Mouse (Mus musculus) midbrain, embryonic 12.5 days (tissue): ENCODE data around the gene Cchcr1. TPM values are rescaled to one million over a fixed set of nuclear protein-coding genes. Genes with fewer than 3 reads are reported as not detected.
"Not testable (repeated sequence)": the region's sequence is repeated elsewhere in the genome, so short reads cannot be mapped to it uniquely, and the experiment has no call there.

Experiments
- ATAC-seq: fragments of 200-750 bp; cut with Nextera tagmentation; 2 replicates; pipeline ENCODE4 v1.8.0; 2017; ENCODE audit warnings: low read depth, moderate TSS enrichment, moderate library complexity; ENCODE audit not compliant: low FRiP score
- H3K27ac ChIP-seq: fragments of 300-500 bp; sonication (generic); replicated peaks from 2 replicates; pipeline ENCODE4 v1.5.1; 2016; ENCODE audit warnings: mild to moderate bottlenecking
- H3K27me3 ChIP-seq: fragments of 300-500 bp; sonication (generic); 2 replicates; pipeline ENCODE4 v1.6.1; 2016; ENCODE audit warnings: mild to moderate bottlenecking
- H3K36me3 ChIP-seq: fragments of 300-500 bp; sonication (generic); 2 replicates; pipeline ENCODE4 v1.6.1; 2016
- H3K4me1 ChIP-seq: fragments of 300-500 bp; sonication (generic); 2 replicates; pipeline ENCODE4 v1.6.1; 2016
- H3K4me2 ChIP-seq: fragments of 300-500 bp; sonication (generic); replicated peaks from 2 replicates; pipeline ENCODE4 v1.6.1; 2016; ENCODE audit warnings: mild to moderate bottlenecking, moderate library complexity
- H3K4me3 ChIP-seq: fragments of 300-500 bp; sonication (generic); 2 replicates; pipeline ENCODE4 v1.5.1; 2016; ENCODE audit warnings: mild to moderate bottlenecking
- H3K9ac ChIP-seq: fragments of 300-500 bp; sonication (generic); replicated peaks from 2 replicates; pipeline ENCODE4 v1.6.1; 2016; ENCODE audit warnings: mild to moderate bottlenecking, moderate library complexity
- H3K9me3 ChIP-seq: fragments of 300-500 bp; sonication (generic); 2 replicates; pipeline ENCODE4 v1.6.1; 2016; ENCODE audit warnings: mild to moderate bottlenecking
- WGBS: fragments of 180-500 bp; shearing (Covaris S2); methylation state at CpG from one replicate; pipeline ENCODE4 v1.1.7; 2016; 5-methylcytosine and 5-hydroxymethylcytosine counted together
- polyA plus RNA-seq: library from polyadenylated mRNA; unstranded; fragments of >200 nt; fragmentation: Nextera tagmentation; extraction: Ambion mirVana; gene quantifications from 2 replicates; pipeline ENCODE4 v1.2.1, GENCODE M21; 2016

Gene Cchcr1
- 16.0 and 18.5 TPM in 2 replicates for polyA plus RNA-seq

DNA sequence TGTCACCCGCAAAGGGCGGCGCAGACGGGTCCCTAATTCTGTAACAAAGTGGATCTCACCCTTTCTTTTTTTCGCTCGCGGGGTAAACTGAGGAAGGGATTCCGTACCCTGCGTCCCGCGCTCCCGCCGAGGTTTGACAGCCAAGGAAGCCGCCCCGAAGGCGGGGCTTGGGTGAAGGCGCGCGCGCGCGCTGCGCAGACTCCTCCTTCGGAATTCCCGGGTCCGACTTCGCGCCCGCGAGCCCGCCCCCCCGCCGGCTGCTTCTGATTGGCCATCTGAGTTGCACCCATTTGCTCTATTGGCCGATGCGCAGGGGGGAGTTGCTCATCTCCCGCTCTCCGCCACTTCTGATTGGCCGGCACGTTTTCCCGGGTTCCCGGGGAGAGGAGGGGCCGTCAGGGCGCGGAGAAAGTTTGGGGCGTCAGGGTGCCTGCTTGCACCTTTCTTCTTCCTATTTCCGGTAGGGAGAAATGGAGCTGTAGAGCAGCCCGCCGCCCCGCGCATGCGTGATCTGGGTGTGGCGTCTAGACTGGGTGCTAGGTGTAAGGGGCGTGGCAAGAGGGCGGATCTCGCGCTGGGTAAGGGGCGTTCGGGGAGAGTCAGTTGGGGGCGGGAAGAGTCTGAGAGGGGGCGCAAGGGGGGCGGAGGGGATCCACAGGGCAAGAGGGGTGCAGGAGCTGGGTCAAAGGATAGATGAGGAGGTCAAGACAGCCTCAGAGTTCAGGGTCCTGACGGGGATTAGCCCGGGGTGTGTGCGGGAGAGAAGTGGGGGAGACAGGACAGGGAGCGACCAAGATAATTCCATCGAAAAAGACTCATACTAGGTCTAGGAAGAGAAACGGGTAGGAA lies at the start of gene Cchcr1, which contains the start of gene Tcf19:
Gene Cchcr1 (plus strand): TSS at position 449 of the 849 bp plus-strand sequence.
Gene Tcf19 (minus strand): TSS at position 173 of the 849 bp plus-strand sequence.
- peak within 1 kb of the TSS; percentile 57 for H3K9ac ChIP-seq
- peaks cover 10% of the 10 kb centered on the region; the same call in 1 of the 2 replicates for H3K27me3 ChIP-seq
- H3K4me3 ChIP-seq = peak within 1 kb of the TSS; percentile 58
- ATAC-seq = peak; percentile 86
- peaks cover 35% of the 10 kb centered on the region for H3K4me1 ChIP-seq
- no peak within 1 kb of the TSS for H3K27ac ChIP-seq
- peak within 1 kb of the TSS; percentile 79 for H3K4me2 ChIP-seq
- 2% methylated on average over 65 of the region's 67 CpGs for WGBS
- H3K36me3 ChIP-seq = no peaks in the 10 kb centered on the region; the same call in none of the 2 replicates
- no peaks in the 10 kb centered on the region for H3K9me3 ChIP-seq

DNA sequence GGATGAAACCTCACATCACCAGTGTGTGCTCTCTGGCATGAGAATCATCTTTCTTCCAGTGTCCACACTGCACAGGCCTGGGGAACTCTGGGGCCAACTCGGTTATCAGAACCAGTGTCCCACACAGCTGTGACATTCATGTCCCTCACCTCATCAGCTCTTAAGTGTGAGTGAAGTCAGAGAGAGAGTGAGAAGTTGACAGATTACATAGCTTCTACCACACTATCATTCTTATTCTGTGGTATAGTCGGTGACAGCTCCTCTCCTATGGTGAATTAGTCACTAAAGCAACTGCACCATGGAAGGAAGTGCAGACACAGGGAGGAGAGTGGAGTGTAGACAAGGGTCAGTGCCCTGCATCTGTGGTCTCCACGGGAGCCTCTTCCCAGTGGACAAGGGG lies 48.0 kb upstream of the Cchcr1 start:
- ATAC-seq, H3K9ac ChIP-seq, H3K36me3 ChIP-seq, H3K27ac ChIP-seq, H3K4me2 ChIP-seq, H3K9me3 ChIP-seq, H3K4me3 ChIP-seq: not testable (repeated sequence)
- Histone ChIP-seq H3K27me3 (peaks cover 32% of the 10 kb centered on the region), H3K4me1 (peaks cover 11% of the 10 kb centered on the region; the same call in 1 of the 2 replicates)
- 70% methylated on average over 3 of the region's 3 CpGs for WGBS

DNA sequence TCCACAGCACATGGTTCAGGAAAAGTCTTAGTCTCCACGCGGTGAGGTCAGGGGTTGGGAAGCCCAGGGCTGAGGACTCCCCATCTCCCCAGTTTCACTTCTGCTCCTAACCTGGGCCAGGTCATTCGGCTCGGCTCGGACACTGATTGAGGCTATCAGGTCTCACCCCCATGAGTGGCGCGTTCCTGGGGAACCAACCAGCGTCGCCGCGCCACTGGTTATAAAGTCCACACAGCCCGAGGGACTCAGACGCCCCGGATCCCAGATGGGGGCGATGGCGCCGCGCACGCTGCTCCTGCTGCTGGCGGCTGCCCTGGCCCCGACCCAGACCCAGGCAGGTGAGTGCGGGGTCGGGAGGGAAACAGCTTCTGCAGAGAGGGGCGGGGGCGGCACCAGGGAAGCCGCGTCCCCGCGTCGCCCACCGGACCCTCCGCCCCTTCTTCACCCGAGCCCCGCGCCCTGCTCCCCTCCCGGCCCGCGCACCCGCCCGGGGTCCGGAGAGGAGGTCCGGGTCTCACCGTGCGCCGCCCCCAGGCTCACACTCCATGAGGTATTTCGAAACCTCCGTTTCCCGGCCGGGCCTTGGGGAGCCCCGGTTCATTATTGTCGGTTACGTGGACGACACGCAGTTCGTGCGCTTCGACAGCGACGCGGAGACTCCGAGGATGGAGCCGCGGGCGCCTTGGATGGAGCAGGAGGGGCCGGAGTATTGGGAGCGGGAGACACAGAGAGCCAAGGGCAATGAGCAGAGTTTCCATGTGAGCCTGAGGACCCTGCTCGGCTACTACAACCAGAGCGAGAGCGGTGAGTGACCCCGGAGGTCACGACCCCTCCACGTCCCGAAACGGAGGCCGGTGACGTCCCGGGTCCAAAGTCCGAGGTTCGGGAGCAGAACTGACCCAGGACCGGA lies 46.8 kb upstream of the Cchcr1 start, which contains the start of gene H2-Q10:
Gene H2-Q10 (plus strand): TSS at position 248 of the 910 bp plus-strand sequence.
- Histone ChIP-seq H3K4me1 (peaks cover 11% of the 10 kb centered on the region; the same call in 1 of the 2 replicates), H3K4me3 (peak within 1 kb of the TSS; percentile 44), H3K9ac (peak within 1 kb of the TSS; percentile 20), H3K9me3 (no peaks in the 10 kb centered on the region), H3K27me3 (peaks cover 32% of the 10 kb centered on the region), H3K27ac (no peak within 1 kb of the TSS), H3K4me2 (peak within 1 kb of the TSS; percentile 74), H3K36me3 (no peaks in the 10 kb centered on the region)
- 1% methylated on average over 77 of the region's 80 CpGs for WGBS
- no peak for ATAC-seq

DNA sequence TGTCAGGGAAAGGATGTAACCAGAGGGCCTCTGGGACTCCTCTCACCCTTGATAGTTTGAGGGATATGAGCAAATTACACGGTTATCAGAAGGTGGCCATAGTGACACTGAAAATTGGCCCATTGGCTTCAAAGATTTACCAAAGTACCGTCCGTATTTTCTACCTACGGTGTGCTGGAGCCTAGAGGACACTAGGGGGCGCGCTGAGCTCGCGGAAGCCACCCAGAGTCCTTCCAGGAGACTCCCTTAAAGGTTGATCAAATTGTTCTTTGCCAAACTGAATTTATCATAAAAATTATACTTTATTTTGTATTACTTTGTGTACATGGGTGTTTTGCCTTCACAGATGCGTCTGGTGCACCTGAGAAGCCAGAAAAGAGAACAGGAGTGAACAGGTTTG lies 32.8 kb upstream of the Cchcr1 start:
- 0 out of 2 replicates have a peak, but pooled peaks cover 3% of the 10 kb centered on the region for H3K4me1 ChIP-seq
- no peaks in the 10 kb centered on the region for H3K27me3 ChIP-seq
- H3K27ac ChIP-seq = no peak overlapping the region
- no peak overlapping the region for H3K9ac ChIP-seq
- H3K4me2 ChIP-seq = no peak overlapping the region
- 2% methylated on average over 9 of the region's 9 CpGs for WGBS
- H3K9me3 ChIP-seq = no peaks in the 10 kb centered on the region
- no peak for ATAC-seq
- H3K4me3 ChIP-seq = no peak overlapping the region
- H3K36me3 ChIP-seq = no peaks in the 10 kb centered on the region

DNA sequence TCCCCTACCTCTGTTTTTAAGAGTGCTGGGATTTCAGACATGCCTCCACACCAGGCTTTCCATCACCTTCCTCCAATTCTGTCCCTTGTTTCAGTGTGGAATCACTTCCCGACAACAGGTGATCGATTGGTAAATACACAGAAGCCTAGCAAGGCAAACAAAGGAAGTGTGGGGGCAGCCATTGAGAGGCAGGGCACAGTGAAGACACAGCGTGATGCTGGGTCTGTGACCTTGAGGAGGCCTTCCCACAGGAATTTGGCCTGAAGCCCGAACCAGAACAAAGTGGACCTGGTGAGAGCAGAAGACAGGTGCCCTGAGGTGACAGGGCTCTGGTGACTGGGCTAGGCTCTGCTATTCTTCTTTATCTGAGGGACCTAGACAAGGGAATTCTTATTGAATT lies 31.2 kb upstream of the Cchcr1 start:
- Histone ChIP-seq H3K4me3 (no peak overlapping the region), H3K9me3 (no peaks in the 10 kb centered on the region), H3K4me1 (0 out of 2 replicates have a peak, but pooled peaks cover 7% of the 10 kb centered on the region), H3K36me3 (no peaks in the 10 kb centered on the region), H3K27ac (no peak overlapping the region), H3K27me3 (peaks cover 6% of the 10 kb centered on the region; the same call in 1 of the 2 replicates), H3K4me2 (no peak overlapping the region), H3K9ac (no peak overlapping the region)
- 41% methylated on average over 4 of the region's 4 CpGs for WGBS
- ATAC-seq = no peak

GRCm38 (mm10) chr17:35486726-35487125 lies 30.2 kb upstream of the Cchcr1 start:
- Histone ChIP-seq H3K9me3 (no peaks in the 10 kb centered on the region), H3K9ac (no peak overlapping the region), H3K36me3 (no peaks in the 10 kb centered on the region), H3K4me2 (no peak overlapping the region), H3K27ac (no peak overlapping the region), H3K4me1 (0 out of 2 replicates have a peak, but pooled peaks cover 7% of the 10 kb centered on the region), H3K27me3 (peaks cover 6% of the 10 kb centered on the region; the same call in 1 of the 2 replicates), H3K4me3 (no peak overlapping the region)
- ATAC-seq = no peak
- 68% methylated on average over 10 of the region's 10 CpGs for WGBS

DNA sequence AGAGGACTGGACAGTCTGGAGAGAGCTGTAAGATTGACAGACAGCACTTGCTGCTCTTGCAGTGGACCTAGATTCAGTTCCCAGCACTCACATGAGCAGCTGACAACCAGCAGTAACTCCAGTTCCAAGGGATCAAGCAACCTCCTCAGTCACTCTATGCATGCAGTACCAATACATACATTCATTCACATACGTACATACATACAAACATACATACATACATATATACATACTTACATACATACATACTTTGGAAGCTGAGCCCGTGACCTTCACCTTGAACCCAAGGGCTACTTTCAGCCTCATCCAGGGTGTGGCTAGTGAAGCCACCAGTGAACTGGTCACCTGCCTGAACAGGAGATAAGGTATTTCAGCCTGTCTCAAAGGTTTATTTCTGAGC lies 28.9 kb upstream of the Cchcr1 start:
- 93% methylated on average over 2 of the region's 2 CpGs for WGBS

GRCm38 (mm10) chr17:35490320-35490719 lies 26.6 kb upstream of the Cchcr1 start:
- no peak for ATAC-seq
- WGBS = 47% methylated on average over 5 of the region's 5 CpGs
- no peak overlapping the region for H3K9ac ChIP-seq
- H3K9me3 ChIP-seq = no peaks in the 10 kb centered on the region
- H3K27me3 ChIP-seq = peaks cover 6% of the 10 kb centered on the region; the same call in 1 of the 2 replicates
- H3K4me1 ChIP-seq = 0 out of 2 replicates have a peak, but pooled peaks cover 7% of the 10 kb centered on the region
- H3K36me3 ChIP-seq = no peaks in the 10 kb centered on the region
- H3K4me3 ChIP-seq = no peak overlapping the region
- no peak overlapping the region for H3K4me2 ChIP-seq
- H3K27ac ChIP-seq = no peak overlapping the region

More for the DNA sequence above, 28.9 kb upstream of the Cchcr1 start:
- no peak overlapping the region for H3K4me2 ChIP-seq
- 0 out of 2 replicates have a peak, but pooled peaks cover 7% of the 10 kb centered on the region for H3K4me1 ChIP-seq
- H3K36me3 ChIP-seq = no peaks in the 10 kb centered on the region
- no peaks in the 10 kb centered on the region for H3K9me3 ChIP-seq
- H3K27me3 ChIP-seq = peaks cover 6% of the 10 kb centered on the region; the same call in 1 of the 2 replicates
- H3K27ac ChIP-seq = no peak overlapping the region
- H3K9ac ChIP-seq = no peak overlapping the region
- no peak overlapping the region for H3K4me3 ChIP-seq
- ATAC-seq = no peak

DNA sequence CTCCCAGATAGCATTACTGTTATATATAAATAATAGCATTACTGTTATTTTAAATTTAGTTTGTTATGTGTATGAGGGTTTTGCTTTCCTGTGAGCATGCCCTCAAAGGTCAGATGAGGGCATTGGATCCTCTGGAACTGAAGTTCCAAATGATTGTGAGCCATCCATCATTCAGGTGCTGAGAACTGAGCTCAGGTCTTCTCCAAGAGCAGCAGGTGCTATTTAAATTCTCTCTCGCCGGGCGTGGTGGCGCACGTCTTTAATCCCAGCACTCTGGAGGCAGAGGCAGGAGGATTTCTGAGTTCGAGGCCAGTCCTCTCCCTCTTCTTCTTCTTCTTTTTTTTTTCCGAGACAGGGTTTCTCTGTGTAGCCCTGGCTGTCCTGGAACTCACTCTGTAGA lies 19.8 kb upstream of the Cchcr1 start:
- H3K4me1 ChIP-seq = no peaks in the 10 kb centered on the region
- no peak for ATAC-seq
- WGBS = 95% methylated on average over 7 of the region's 7 CpGs
- H3K4me3 ChIP-seq = no peak overlapping the region
- no peak overlapping the region for H3K4me2 ChIP-seq
- H3K9me3 ChIP-seq = no peaks in the 10 kb centered on the region
- no peak overlapping the region for H3K27ac ChIP-seq
- H3K9ac ChIP-seq = no peak overlapping the region
- peaks cover 3% of the 10 kb centered on the region; the same call in 1 of the 2 replicates for H3K27me3 ChIP-seq
- H3K36me3 ChIP-seq = no peaks in the 10 kb centered on the region

DNA sequence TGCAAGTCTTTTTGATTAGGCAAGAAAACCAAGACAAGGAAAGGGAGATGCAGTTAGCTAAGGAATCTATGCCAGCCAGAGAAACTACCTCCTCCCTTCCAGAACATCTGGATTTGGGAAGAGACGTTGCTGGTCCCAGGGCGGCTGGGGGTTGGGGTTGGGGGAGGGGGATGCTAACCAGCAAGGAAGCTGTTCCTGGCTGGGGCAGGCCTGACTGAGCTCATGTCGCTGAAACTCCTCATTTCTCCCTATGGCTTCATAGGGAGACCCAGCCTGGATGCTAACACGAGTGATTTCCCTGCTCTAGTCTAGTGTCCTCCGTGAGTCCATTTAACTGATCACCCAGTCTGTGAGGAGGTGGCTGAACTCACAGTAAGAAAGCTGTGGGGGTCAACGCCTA lies 14.7 kb upstream of the Cchcr1 start:
- Histone ChIP-seq H3K9me3 (no peaks in the 10 kb centered on the region), H3K9ac (no peak overlapping the region), H3K4me3 (no peak overlapping the region), H3K4me1 (peaks cover 5% of the 10 kb centered on the region; the same call in 1 of the 2 replicates), H3K4me2 (no peak overlapping the region), H3K36me3 (no peaks in the 10 kb centered on the region), H3K27ac (no peak overlapping the region), H3K27me3 (peaks cover 41% of the 10 kb centered on the region)
- WGBS = 4% methylated on average over 6 of the region's 6 CpGs
- ATAC-seq = no peak

DNA sequence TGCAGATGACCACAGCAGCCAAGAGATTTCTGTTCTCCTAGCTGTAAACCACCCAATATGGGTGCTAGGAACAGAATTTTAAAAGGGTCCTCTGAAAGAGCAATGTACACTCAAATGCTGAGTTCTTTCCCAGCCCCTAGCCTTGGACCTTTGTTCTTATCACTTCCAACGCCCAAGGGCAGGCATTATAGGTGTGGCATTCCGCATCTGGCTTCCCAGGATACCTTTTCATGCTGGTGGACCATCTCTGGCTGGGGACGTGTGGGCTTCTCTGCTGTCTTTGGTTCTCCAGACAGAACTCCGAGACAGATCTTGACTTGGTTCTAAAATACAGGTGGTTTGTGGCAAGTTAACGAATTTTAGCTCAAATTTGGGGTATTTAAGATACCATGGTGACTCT lies 14.1 kb upstream of the Cchcr1 start:
- H3K4me1 ChIP-seq = peaks cover 7% of the 10 kb centered on the region; the same call in 1 of the 2 replicates
- H3K27me3 ChIP-seq = peaks cover 47% of the 10 kb centered on the region
- no peak for ATAC-seq
- H3K9ac ChIP-seq = no peak overlapping the region
- no peak overlapping the region for H3K4me2 ChIP-seq
- 35% methylated on average over 5 of the region's 5 CpGs for WGBS
- H3K9me3 ChIP-seq = no peaks in the 10 kb centered on the region
- no peaks in the 10 kb centered on the region for H3K36me3 ChIP-seq
- no peak overlapping the region for H3K4me3 ChIP-seq
- H3K27ac ChIP-seq = no peak overlapping the region
